In the genomic region with DNA sequence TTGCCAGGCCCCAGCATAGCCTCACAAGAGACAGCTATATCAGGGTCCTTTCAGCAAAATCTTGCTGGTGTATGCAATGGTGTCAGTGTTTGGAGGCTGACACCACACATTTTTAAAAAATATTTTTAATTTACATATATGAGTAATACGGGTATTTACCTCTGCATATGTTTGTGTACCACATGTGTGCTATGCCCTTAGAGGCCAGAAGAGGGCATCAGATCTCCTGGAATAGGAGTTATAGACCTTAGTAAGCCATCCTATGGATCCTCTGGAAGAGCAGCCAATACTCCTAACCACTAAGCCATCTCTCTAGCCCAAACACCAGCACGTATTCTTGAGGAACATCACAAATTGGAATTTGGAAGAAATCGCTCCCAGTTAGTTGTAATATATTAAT, we compare ENCODE assay signal across 11 mouse cellular contexts. TPM values are rescaled to one million over a fixed set of nuclear protein-coding genes. Genes with fewer than 3 reads are reported as not detected.
DNase-seq lines count a peak whose midpoint lies in the region; ATAC-seq and TF ChIP-seq lines count a peak whose summit lies in the region.
"Had no signal": no experiment of that assay in that cellular context is flagged by ENCODE, and none has a peak within 500 bp of the region (broad histone marks: within the 10 kb centered on the region; RNA-seq: fewer than 3 reads in every experiment).

No protein-coding gene starts in this region.

- H3K9ac ChIP-seq in intestine, postnatal 0 days (ENCODE audit: low read depth, low read length) = no peak overlapping the region
- no peak overlapping the region for H3K9ac ChIP-seq in intestine, embryonic 16.5 days (ENCODE audit: low read depth, low read length)
- H3K9ac ChIP-seq: hindbrain, embryonic 15.5 days had no signal

- H3K4me1 ChIP-seq in intestine, postnatal 0 days (replicated peaks; ENCODE audit: control insufficient read depth, insufficient read depth, low read length) = no peaks in the 10 kb centered on the region
- H3K4me1 ChIP-seq in intestine, embryonic 16.5 days (ENCODE audit: control insufficient read depth, insufficient read depth, low read length) = peaks cover 15% of the 10 kb centered on the region
- H3K4me1 ChIP-seq in E14TG2a.4 (replicated peaks; ENCODE audit: low read depth, low read length) = peaks cover 3% of the 10 kb centered on the region; the same call in 1 of the 2 replicates

- H3K4me3 ChIP-seq in intestine, postnatal 0 days (ENCODE audit: low read depth, low read length) = no peak overlapping the region
- H3K4me3 ChIP-seq in intestine, embryonic 16.5 days (ENCODE audit: low read length) = no peak overlapping the region
- no peak overlapping the region for H3K4me3 ChIP-seq in E14TG2a.4 (replicated peaks; ENCODE audit: low read length)
- H3K4me3 ChIP-seq: hindbrain, embryonic 15.5 days had no signal

- H3K4me2 ChIP-seq in intestine, postnatal 0 days (replicated peaks; ENCODE audit: low read depth) = no peak overlapping the region
- no peak overlapping the region for H3K4me2 ChIP-seq in intestine, embryonic 16.5 days (ENCODE audit: low read depth, low read length)
- H3K4me2 ChIP-seq: hindbrain, embryonic 15.5 days had no signal

- H3K27me3 ChIP-seq in intestine, postnatal 0 days (replicated peaks; ENCODE audit: control insufficient read depth, insufficient read depth, low read length) = no peaks in the 10 kb centered on the region
- no peaks in the 10 kb centered on the region for H3K27me3 ChIP-seq in intestine, embryonic 16.5 days (replicated peaks; ENCODE audit: control insufficient read depth, insufficient read depth, low read length)
- H3K27me3 ChIP-seq in E14TG2a.4 (ENCODE audit: insufficient read depth, low read length) = no peaks in the 10 kb centered on the region
- H3K27me3 ChIP-seq: hindbrain, embryonic 15.5 days had no signal

- no peak overlapping the region for H3K27ac ChIP-seq in intestine, postnatal 0 days (ENCODE audit: low read depth, low read length)
- H3K27ac ChIP-seq in intestine, embryonic 16.5 days (ENCODE audit: low read length) = no peak overlapping the region
- H3K27ac ChIP-seq: hindbrain, embryonic 15.5 days had no signal

- peak; percentile 54 for TF ChIP-seq CTCF in intestine, postnatal 0 days (IDR thresholded peaks at IDR 0.05; ENCODE audit: low read depth)
- peak; percentile 68 for TF ChIP-seq CTCF in E14TG2a.4 (conservative IDR thresholded peaks at IDR 0.05; ENCODE audit: low read length)

- no peak for ATAC-seq in intestine, postnatal 0 days
- no peak for ATAC-seq in intestine, embryonic 16.5 days
- ATAC-seq: forebrain, embryonic 14.5 days had no signal

- DNase-seq in 3T3-L1 (ENCODE audit: low read depth, low spot score) = peak; percentile 19
- DNase-seq in c-Kit-positive CD71-positive TER-119-positive erythroid progenitor cells, embryonic 14.5 days (ENCODE audit: low spot score) = peak; percentile 27
- no peak for DNase-seq in right cerebral cortex, postnatal 14 days
- DNase-seq in adrenal gland, postnatal 25 days = no peak
- DNase-seq: cerebellum, adult 11-12 months; left cerebral cortex, postnatal 4 days had no signal

- no peaks in the 10 kb centered on the region for H3K36me3 ChIP-seq in intestine, postnatal 0 days (ENCODE audit: control insufficient read depth, insufficient read depth)
- H3K36me3 ChIP-seq in intestine, embryonic 16.5 days (ENCODE audit: control insufficient read depth, insufficient read depth, low read length) = no peaks in the 10 kb centered on the region
- H3K36me3 ChIP-seq in E14TG2a.4 (ENCODE audit: insufficient read depth, low read length) = no peaks in the 10 kb centered on the region
- H3K36me3 ChIP-seq: hindbrain, embryonic 15.5 days had no signal

- WGBS in intestine, postnatal 0 days = 93% methylated on average over 3 of the region's 3 CpGs
- 91% methylated on average over 3 of the region's 3 CpGs for WGBS in intestine, embryonic 16.5 days

- H3K9me3 ChIP-seq in intestine, postnatal 0 days (ENCODE audit: control insufficient read depth) = no peaks in the 10 kb centered on the region
- H3K9me3 ChIP-seq in intestine, embryonic 16.5 days (ENCODE audit: control insufficient read depth, low read length) = no peaks in the 10 kb centered on the region
- no peaks in the 10 kb centered on the region for H3K9me3 ChIP-seq in E14TG2a.4 (ENCODE audit: low read length)
- H3K9me3 ChIP-seq: hindbrain, embryonic 15.5 days had no signal

RNA-seq across cellular contexts. Expression of a gene that starts 48.9 kb away (rescaled TPM):
- 0.81 and 0.88 TPM in 2 replicates for polyA plus RNA-seq in intestine, postnatal 0 days (2015; fragmentation: Nextera tagmentation; extraction: Ambion mirVana)
- polyA plus RNA-seq in intestine, embryonic 16.5 days (2015; fragmentation: Nextera tagmentation; extraction: Ambion mirVana) = 0.64 and 0.66 TPM in 2 replicates
- 11.6 and 13.1 TPM in 2 replicates for total RNA-seq in adrenal gland, postnatal 25 days (2021)

Comparison
In these comparisons a context has a peak if more than half of its experiments do, and no peak if none do; other contexts are left out.
1. DNase-seq: peak in 3T3-L1 (single experiment) and c-Kit-positive CD71-positive TER-119-positive erythroid progenitor cells, embryonic 14.5 days (single experiment); none in right cerebral cortex, postnatal 14 days (single experiment) and adrenal gland, postnatal 25 days (single experiment).